Mouse (Mus musculus) embryonic fibroblast, embryonic 13.5 days (primary cell): ENCODE data around the gene Gm3187.
"Not testable (repeated sequence)": the region's sequence is repeated elsewhere in the genome, so short reads cannot be mapped to it uniquely, and the experiment has no call there.

ENCODE experiments used
- CTCF ChIP-seq: IDR thresholded peaks from 2 replicates; pipeline ENCODE4 v1.5.1; 2011; ENCODE audit warnings: mild to moderate bottlenecking, control low read depth, low read length, moderate library complexity, borderline replicate concordance; ENCODE audit not compliant: insufficient read depth
- POLR2A ChIP-seq: IDR thresholded peaks from 2 replicates; pipeline ENCODE4 v1.6.1; 2011; ENCODE audit warnings: low read depth, mild to moderate bottlenecking, control low read depth, low read length, moderate library complexity

DNA sequence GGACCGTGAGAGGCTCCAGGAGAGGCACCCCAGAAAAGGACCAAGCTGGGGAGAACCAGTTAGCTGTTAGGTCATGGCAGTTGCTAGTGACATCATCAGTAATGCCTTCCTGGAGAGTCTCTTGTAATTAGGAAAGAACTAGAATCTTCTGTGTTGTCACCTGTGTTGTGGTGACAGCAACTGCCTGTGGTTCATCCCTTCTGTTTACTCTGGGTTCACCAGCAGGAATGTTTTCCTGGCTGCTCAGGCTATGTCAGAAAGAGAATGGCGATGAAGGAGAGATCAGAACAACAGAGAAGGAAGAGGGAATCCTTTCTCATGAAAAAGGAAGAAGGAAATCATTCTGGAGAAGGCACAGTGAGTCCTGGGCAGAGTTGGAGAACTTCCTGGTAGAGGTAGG, 54.2 kb downstream of the Gm3187 start, which contains the start of gene Gm3532:
- not testable (repeated sequence) for TF ChIP-seq CTCF, POLR2A
